Mouse (Mus musculus) left cerebral cortex, adult 6 months (tissue): Measurements from ENCODE around the gene Spint2. TPM values are rescaled to one million over a fixed set of nuclear protein-coding genes. Genes with fewer than 3 reads are reported as not detected.

Experiments used
- long read RNA-seq, 2 experiments: library from polyadenylated mRNA; unstranded; transcript quantifications; one replicate each; pipeline ENCODE4 v2.0.0; 2019 to 2020
- polyA plus RNA-seq: library from polyadenylated mRNA; unstranded; fragments of <200 nt; fragmentation: Nextera tagmentation; gene quantifications from 2 replicates; pipeline ENCODE4 v1.2.3, GENCODE M21; 2021

Spint2 gene
- polyA plus RNA-seq: 34.2 and 38.9 TPM in 2 replicates
- long read RNA-seq, experiment 1, transcript Spint2-202 (6 exons, 1,211 nt): major isoform, 55 of 72 reads
- long read RNA-seq, experiment 1, transcript Spint2-201 (7 exons, 1,384 nt): minor isoform, 5 of 72 reads
- long read RNA-seq, experiment 1, transcript Spint2-203 (7 exons, 1,304 nt): minor isoform, 7 of 72 reads
- long read RNA-seq, experiment 1, partial matches to known transcripts: 1 of 72 reads
- long read RNA-seq, experiment 1, other reads (novel, unspliced or antisense): 4 of 72 reads
- long read RNA-seq, experiment 2, transcript Spint2-202 (6 exons, 1,211 nt): major isoform, 32 of 44 reads
- long read RNA-seq, experiment 2, partial matches to known transcripts: 1 of 44 reads
- long read RNA-seq, experiment 2, other reads (novel, unspliced or antisense): 5 of 44 reads

DNA sequence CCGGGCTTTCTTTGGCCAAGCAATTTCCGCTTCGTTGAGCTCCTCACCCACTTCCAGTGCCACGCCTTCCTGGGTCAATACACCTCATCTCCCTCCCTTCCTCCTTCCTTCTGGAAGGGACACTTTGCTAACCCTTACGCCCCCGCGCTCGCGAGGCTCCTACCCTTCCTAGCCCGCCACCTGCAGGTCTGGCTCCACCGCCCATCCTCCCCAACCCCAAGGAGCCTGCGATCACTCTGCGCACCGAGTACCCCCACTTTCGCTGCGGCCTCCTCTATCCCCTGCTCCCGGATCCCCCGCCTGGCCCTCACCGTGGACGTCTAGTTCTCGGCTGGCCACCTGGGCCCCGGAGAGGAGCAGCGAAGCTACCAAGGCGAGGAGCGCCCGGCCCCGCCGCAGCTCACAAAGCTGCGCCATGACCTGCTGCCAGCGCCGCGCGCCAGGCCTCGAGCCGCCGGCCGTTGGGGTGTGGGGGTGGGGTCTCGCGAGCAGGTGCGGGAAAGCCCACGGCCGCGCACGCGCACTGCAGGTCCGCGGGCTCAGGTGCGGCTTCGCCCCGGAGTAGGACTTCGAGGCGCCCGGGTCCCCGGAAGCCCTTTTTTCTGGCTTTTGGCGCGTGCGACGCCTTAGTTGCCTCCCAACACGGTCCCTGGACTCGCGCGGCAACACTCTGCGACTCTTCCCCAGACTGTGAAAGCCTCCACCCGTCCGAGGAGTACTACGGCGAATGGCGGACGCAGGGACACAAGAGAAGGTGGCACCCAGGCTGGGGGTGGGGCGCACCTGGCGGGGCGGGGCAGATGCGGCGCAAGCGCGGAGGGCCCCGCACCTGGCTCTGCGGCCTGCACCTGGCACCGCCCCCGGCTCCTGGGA, at the start of gene Spint2:
Gene Spint2, minus strand, starts transcription at position 712 of the 873 bp plus-strand sequence.

GRCm38 (mm10) chr7:29303738-29304462, 22.2 kb upstream of the Spint2 start, which contains the start of gene Dpf1:
Dpf1 (plus strand) TSS chr7:29303951.

DNA sequence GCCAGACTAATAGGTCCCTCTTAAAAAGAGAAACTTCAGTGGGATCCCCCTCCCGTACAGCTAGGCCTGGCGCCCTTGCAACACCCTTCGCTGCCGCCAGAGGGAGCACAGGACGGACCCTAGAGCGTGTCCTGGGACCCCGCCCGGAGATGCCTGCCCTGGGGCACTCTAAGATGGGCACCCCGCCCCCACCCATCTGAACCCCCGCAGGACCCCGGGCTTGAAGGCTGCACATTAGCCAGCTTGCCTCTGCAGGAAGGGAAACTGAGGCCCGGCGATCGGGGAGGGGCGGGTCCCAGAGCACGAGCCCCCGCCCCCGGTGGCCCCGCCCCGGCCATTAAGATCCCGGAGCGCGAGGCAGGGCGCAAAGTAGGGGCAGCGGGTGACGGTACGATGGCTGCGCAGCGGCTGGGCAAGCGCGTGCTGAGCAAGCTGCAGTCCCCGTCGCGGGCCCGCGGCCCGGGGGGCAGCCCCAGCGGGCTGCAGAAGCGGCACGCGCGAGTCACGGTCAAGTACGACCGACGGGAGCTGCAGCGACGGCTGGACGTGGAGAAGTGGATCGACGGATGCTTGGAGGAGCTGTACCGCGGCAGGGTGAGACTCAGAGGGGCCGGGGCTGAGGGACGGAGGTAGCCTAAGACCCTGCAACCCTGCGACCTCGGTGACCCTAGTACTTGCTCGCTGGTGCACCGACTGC, 7.4 kb upstream of the Spint2 start, which contains the start of gene Ppp1r14a:
Gene Ppp1r14a, plus strand, starts transcription at position 367 of the 697 bp plus-strand sequence.

DNA sequence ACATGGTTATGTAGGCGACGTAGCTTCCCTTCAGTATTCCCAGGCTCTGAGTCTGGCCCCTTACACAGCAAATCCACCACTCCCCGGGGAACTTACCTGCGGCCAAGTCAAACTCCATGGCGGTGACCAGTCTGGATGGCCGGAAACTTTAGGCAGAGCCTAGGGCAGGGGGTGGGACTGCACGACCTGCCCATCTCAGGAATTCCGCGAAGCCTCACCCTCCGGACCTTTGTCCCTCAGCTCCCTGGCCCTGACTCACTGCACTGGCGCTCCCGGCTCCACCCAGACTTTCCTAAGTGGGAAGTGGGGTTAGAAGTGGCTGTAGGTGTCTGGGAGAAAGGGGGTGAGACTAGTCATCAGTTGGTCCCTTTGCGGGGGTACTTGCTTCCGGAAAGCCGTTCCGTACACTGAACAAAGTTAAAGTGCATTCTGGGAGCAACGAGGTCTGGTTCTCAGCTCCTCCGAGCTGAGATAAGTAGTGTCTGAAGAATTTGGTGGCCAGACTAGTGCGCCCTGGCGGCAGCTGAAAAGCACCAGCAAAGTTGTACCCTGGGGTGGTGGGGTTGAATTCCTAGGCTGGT, 33.4 kb downstream of the Spint2 start, which contains the start of gene 2200002D01Rik:
Gene 2200002D01Rik, minus strand, starts transcription at position 206 of the 581 bp plus-strand sequence.

GRCm38 (mm10) chr7:29238019-29238967, 43.4 kb downstream of the Spint2 start, which contains the start of gene Yif1b:
Yif1b (plus strand) TSS chr7:29238329.

GRCm38 (mm10) chr7:29232247-29233013, 49.3 kb downstream of the Spint2 start, which contains the start of gene Kcnk6:
Kcnk6 (minus strand) TSS chr7:29232515.

DNA sequence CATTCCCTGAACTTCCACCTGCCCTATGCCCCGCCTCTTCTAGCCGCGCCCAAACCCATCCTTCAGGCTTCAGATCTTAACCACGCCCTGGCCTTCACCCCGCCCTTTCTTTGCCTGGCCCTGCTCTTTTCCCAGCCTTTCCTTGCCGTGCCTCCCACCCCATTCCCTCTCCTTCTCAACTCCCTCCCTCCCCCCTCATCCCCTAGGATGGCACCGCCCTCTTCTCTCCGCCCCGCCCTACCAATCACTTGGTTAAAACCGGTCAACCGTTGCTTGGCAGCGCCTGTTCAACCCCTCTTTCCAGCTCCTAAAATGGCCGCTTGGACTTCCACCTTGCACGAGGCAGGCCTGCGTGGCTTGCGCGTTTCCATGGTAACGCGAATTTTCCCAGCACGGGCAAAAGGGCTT, 68.0 kb downstream of the Spint2 start, which contains the start of gene Catsperg1:
Gene Catsperg1, minus strand, starts transcription at position 361 of the 408 bp plus-strand sequence.

Other genes starting within 250 kb of the Spint2 start
- gene Ryr1, start 156.7 kb downstream of the Spint2 start, polyA plus RNA-seq: 1.7 and 2.2 TPM in 2 replicates
- gene Rasgrp4, start 147.1 kb downstream of the Spint2 start, polyA plus RNA-seq: 0.13 and 0.20 TPM in 2 replicates
- gene Fam98c, start 125.7 kb downstream of the Spint2 start, polyA plus RNA-seq: 77.8 and 81.1 TPM in 2 replicates
- gene Ggn, start 111.7 kb downstream of the Spint2 start, polyA plus RNA-seq: 0.12 and 0.33 TPM in 2 replicates
- gene Spred3, start 111.5 kb downstream of the Spint2 start, polyA plus RNA-seq: 1.7 and 5.1 TPM in 2 replicates
- 246 and 266 TPM in 2 replicates for gene Psmd8, start 101.2 kb downstream of the Spint2 start, polyA plus RNA-seq
- gene Catsperg1, start 67.9 kb downstream of the Spint2 start, polyA plus RNA-seq: not detected in 2 replicates
- gene Kcnk6, start 49.4 kb downstream of the Spint2 start, polyA plus RNA-seq: 0.69 and 1.1 TPM in 2 replicates
- 129 and 148 TPM in 2 replicates for gene Yif1b, start 43.6 kb downstream of the Spint2 start, polyA plus RNA-seq
- gene 2200002D01Rik, start 33.4 kb downstream of the Spint2 start, polyA plus RNA-seq: 0.55 and 0.75 TPM in 2 replicates
- gene Ppp1r14a, start 7.4 kb upstream of the Spint2 start, polyA plus RNA-seq: 16.2 and 21.0 TPM in 2 replicates
- gene Dpf1, start 22.0 kb upstream of the Spint2 start, polyA plus RNA-seq: 42.2 and 43.5 TPM in 2 replicates
- 10.3 and 15.9 TPM in 2 replicates for gene Sipa1l3, start 236.7 kb upstream of the Spint2 start, polyA plus RNA-seq